Mouse (Mus musculus): ENCODE results near the gene Il21r. TPM values are rescaled to one million over a fixed set of nuclear protein-coding genes. Genes with fewer than 3 reads are reported as not detected.

Gene Il21r
- polyA plus RNA-seq, 1 experiment from 2014 or later = 0.61 TPM

DNA sequence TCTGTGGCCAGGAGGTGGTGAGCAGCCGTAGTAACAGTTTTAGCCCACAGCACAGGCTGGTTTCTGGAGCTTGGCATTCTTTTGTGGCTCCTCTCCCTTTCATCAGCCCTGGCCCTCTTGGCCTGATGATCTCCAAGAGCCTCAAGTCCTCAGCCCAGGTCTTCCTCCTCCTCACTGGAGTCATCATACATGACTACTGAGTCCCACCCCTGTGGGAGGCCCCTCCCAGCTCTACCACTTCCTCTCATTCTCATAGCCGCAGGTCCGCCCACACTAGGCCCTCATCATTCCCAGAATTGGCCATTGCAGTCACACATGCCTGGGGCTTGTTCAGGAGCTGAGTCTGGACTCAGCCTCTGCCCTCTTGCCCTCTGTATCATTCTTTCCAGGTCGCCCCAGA is 9.4 kb upstream of the Il21r start:
- H3K4me3 ChIP-seq = no peak overlapping the region
- no peak overlapping the region for H3K27ac ChIP-seq
- H3K9me3 ChIP-seq = no peaks in the 10 kb centered on the region
- no peak for ATAC-seq (ENCODE audit: insufficient number of reproducible peaks, low FRiP score, low TSS enrichment, low read depth)
- no peaks in the 10 kb centered on the region for H3K36me3 ChIP-seq
- no peak overlapping the region for H3K9ac ChIP-seq
- H3K4me1 ChIP-seq = no peaks in the 10 kb centered on the region
- H3K27me3 ChIP-seq = no peaks in the 10 kb centered on the region
- WGBS = 86% methylated on average over 4 of the region's 4 CpGs
- H3K4me2 ChIP-seq = no peak overlapping the region

DNA sequence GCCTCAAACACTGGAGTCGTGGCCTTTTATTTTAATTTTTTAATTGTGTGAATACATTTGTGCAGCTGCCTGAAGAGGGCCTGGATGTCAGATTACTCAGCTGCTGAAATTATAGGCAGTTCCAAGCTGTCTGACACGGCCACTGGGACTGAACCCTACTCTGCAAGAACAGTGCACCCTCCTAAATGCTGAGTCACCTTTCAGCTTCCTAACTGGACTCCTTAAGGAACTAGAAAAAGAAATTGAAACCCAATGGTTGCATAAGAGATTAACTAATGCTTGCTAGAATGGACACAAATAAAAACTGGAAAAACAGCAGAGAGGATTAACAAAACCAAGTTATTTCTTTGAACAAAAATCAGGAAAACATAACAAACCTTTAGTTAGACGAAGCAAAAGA is 6.8 kb upstream of the Il21r start:
- Histone ChIP-seq H3K4me2 (no peak overlapping the region), H3K4me3 (no peak overlapping the region), H3K9ac (no peak overlapping the region), H3K4me1 (no peaks in the 10 kb centered on the region), H3K9me3 (no peaks in the 10 kb centered on the region), H3K27ac (no peak overlapping the region), H3K36me3 (no peaks in the 10 kb centered on the region), H3K27me3 (no peaks in the 10 kb centered on the region)
- no peak for ATAC-seq (ENCODE audit: insufficient number of reproducible peaks, low FRiP score, low TSS enrichment, low read depth)
- WGBS = 55% methylated on average over 3 of the region's 3 CpGs

DNA sequence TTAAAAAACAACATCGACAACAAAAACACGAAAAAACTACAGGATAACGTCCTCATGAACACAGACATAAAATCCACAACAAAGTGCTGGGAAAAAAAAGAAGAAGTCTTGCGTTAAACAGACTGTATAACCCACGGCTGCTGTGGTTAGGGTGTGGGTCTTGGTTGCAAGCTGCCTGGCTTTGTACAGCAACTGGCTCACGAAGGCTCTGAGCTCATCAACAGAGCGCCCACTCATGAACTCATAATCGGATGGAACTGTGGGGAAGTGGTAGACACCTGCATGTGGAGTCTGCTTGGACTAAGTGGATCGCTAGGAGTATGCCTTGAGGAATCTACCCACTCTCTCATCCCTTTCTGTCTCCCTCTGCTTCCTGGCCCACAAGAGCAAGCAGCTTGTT is 6.1 kb upstream of the Il21r start:
- Histone ChIP-seq H3K36me3 (no peaks in the 10 kb centered on the region), H3K27me3 (no peaks in the 10 kb centered on the region), H3K4me2 (no peak overlapping the region), H3K4me1 (no peaks in the 10 kb centered on the region), H3K4me3 (no peak overlapping the region), H3K27ac (no peak overlapping the region), H3K9ac (no peak overlapping the region), H3K9me3 (no peaks in the 10 kb centered on the region)
- 75% methylated on average over 9 of the region's 9 CpGs for WGBS
- no peak for ATAC-seq (ENCODE audit: insufficient number of reproducible peaks, low FRiP score, low TSS enrichment, low read depth)

DNA sequence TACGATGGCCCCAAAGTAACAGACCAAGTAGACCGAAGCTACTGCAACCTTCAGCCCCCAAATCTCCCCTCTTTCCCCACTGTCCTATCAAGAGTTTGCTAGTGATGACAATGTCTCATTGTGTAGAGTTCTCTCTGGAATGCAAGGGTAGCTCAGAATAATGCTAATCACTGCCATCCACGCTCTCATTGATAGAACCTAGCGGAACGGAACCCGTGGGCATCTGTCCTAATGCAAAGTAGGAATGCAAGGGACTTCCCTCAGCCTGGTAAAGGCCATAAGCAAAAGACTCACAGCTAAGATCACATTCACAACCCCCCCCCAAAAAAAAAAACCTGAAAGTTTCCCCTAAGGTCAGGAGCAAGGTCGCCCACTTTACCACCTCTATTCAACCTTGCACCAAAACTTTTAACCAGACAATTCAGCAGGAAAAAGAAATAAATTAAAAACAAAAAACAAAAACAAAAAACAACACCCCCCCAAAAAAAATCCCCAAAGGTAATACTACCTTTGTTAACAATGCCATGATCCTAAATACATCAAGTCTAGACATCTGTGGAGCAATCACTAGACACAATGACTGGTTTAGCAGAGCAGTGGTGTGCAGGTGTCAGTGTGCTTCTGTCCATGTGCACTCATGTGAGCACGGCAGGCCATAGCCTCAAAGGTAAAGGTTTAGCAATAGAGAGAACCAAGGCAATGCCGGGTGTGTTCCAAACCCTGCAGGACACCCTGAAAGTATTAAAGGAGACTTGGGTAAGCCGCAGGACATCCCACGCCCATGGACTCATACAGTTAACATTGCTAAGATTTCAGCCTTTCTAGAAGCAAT is 5.5 kb upstream of the Il21r start:
- Histone ChIP-seq H3K36me3 (no peaks in the 10 kb centered on the region), H3K27ac (no peak overlapping the region), H3K27me3 (no peaks in the 10 kb centered on the region), H3K4me2 (no peak overlapping the region), H3K4me1 (no peaks in the 10 kb centered on the region), H3K9ac (no peak overlapping the region), H3K4me3 (no peak overlapping the region), H3K9me3 (no peaks in the 10 kb centered on the region)
- WGBS = 90% methylated on average over 11 of the region's 11 CpGs
- no peak for ATAC-seq (ENCODE audit: insufficient number of reproducible peaks, low FRiP score, low TSS enrichment, low read depth)

DNA sequence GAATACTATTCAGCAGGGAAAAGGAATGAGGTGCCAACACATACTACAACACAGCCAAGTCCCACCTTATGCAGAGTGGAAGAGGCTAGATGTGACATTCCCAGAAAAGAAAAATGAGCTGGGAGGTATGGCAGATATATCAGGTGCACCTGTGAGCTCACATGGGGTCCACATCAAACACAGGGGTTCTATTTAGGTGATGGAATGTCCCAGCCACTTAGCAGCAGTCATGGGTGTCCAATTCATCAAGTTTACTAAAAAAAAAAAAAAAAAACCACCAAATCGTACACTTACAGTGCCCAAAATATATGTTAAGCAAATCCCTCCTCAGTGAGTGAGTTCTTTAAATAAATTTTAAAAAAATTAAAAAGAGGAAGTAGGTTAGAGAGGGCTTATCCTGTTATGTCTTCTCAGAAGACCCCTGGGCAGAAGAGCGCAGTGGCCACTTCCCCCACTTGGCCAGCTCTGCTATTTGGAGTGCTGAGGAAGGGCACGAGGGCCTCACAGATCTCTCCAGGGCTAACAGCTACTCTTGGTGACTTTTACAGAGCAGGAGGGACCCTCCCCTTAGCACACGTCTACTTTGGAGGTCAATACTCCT is 3.8 kb upstream of the Il21r start:
- Histone ChIP-seq H3K36me3 (no peaks in the 10 kb centered on the region), H3K27ac (no peak overlapping the region), H3K9me3 (no peaks in the 10 kb centered on the region), H3K4me1 (no peaks in the 10 kb centered on the region), H3K9ac (no peak overlapping the region), H3K4me2 (no peak overlapping the region), H3K27me3 (no peaks in the 10 kb centered on the region), H3K4me3 (no peak overlapping the region)
- WGBS = 58% methylated on average over 4 of the region's 4 CpGs
- no peak for ATAC-seq (ENCODE audit: insufficient number of reproducible peaks, low FRiP score, low TSS enrichment, low read depth)

DNA sequence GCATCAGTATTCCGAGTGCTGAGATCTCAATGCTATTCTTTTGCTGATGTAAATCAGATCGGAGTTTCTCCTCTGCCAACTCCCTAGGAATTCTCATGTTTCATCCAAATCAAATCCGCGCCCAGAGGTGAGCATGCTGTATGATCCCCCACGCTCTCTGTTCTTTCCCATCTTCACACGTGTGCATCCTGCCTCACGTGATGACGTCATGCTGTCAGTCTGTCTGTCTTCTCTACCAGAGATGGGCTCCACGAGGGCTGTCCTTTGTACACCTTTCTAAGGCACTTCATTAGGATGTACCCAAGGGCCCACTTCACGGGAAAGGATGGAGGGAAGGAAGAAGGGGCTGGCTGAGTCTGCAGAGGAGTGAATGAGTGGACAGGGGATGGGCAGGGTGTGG is 3.1 kb upstream of the Il21r start:
- H3K4me2 ChIP-seq = no peak overlapping the region
- H3K4me1 ChIP-seq = no peaks in the 10 kb centered on the region
- H3K9ac ChIP-seq = no peak overlapping the region
- no peaks in the 10 kb centered on the region for H3K27me3 ChIP-seq
- no peak overlapping the region for H3K4me3 ChIP-seq
- no peaks in the 10 kb centered on the region for H3K36me3 ChIP-seq
- H3K27ac ChIP-seq = no peak overlapping the region
- no peak for ATAC-seq (ENCODE audit: insufficient number of reproducible peaks, low FRiP score, low TSS enrichment, low read depth)
- whole genome bisulfite sequencing = 74% methylated on average over 10 of the region's 10 CpGs
- H3K9me3 ChIP-seq = no peaks in the 10 kb centered on the region

DNA sequence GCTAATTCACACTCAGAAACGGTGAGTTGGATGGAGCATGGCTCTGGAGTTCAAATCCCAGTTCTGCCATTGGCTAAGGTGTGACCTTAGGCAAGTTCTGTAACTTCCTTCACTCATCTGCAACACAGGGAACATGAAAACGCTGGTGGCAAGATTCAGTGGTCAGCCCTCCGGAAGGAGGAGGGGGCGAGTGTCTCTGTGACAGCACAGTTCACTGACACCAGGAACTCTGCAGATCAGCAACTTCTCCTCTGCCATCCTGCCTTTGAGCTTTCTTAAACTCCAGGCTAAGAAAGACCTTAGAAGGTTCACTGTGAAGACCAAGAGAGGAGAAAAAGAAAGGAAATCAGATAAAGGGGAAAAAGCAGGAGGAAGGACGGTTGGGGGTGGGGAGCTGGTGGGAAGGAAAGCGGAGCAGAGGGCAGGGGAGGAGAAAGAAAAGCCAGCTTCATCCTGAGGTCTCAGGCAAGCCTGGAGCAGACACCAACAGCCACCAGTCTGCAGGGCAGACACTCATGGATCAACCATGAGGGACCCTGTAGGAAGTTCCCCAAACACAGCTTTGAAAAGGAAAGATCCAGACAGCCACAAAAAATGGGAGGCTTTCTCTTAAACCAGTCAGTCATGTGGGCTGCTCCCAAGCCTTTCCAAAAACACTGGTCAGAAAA is 2.5 kb upstream of the Il21r start:
- Histone ChIP-seq H3K27ac (no peak overlapping the region), H3K9ac (no peak overlapping the region), H3K4me3 (no peak overlapping the region), H3K4me2 (no peak overlapping the region), H3K9me3 (no peaks in the 10 kb centered on the region), H3K36me3 (no peaks in the 10 kb centered on the region), H3K27me3 (no peaks in the 10 kb centered on the region), H3K4me1 (no peaks in the 10 kb centered on the region)
- 33% methylated on average over 6 of the region's 6 CpGs for WGBS
- no peak for ATAC-seq (ENCODE audit: insufficient number of reproducible peaks, low FRiP score, low TSS enrichment, low read depth)

DNA sequence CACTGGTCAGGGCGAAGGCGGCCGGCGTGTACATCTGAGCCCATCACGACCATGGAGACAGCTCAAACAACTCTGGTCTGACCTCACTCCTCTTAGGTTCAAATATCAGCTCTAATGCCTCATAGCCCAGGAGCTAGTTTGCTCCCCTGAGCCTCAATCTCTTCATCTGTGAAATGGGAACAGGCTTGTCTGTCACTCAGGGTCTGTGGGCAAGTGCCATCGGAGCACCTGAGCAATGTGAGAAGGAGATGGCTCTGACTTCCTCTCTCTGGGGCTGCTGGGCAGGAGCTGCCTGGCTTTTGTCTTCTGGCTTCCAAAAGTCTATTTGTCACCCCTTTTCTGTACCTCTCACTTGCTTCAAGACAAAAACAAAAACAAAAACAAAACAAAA is 2.0 kb upstream of the Il21r start:
- Histone ChIP-seq H3K36me3 (no peaks in the 10 kb centered on the region), H3K27ac (no peak overlapping the region), H3K27me3 (no peaks in the 10 kb centered on the region), H3K4me1 (no peaks in the 10 kb centered on the region), H3K9me3 (no peaks in the 10 kb centered on the region), H3K4me3 (no peak overlapping the region), H3K9ac (no peak overlapping the region), H3K4me2 (no peak overlapping the region)
- no peak for ATAC-seq (ENCODE audit: insufficient number of reproducible peaks, low FRiP score, low TSS enrichment, low read depth)
- WGBS = 87% methylated on average over 6 of the region's 6 CpGs

DNA sequence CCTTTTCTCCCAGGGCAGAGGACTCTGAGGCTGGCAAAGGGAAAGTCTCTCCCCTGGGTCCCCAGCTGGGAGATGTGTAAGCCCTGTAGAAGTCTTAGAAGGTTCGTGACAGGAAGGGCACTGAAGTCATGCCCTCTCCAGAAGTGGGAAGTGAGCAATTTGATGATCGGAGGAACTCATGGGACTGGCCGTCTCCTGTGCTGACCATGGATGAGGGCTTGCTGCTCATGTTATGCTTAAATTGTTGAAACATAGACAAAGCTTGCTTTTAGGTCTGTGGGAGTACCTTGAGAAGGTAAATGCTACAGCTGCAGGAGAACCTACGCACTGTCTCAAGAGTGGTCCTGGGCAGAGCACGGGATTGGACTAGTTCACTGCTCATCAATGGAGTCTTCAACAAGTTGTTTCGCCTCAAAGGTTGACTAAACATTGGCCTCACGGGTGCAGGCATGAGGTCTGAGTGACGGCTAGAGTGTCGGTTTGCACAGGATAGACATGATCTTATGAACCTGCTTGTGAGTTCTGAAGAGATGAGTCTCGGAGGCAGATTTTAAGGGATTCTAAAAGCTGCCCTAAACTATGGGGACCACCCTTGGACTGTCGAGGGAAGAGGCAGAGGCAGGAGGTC is 1.3 kb upstream of the Il21r start:
- ATAC-seq (ENCODE audit: insufficient number of reproducible peaks, low FRiP score, low TSS enrichment, low read depth) = no peak
- no peaks in the 10 kb centered on the region for H3K4me1 ChIP-seq

DNA sequence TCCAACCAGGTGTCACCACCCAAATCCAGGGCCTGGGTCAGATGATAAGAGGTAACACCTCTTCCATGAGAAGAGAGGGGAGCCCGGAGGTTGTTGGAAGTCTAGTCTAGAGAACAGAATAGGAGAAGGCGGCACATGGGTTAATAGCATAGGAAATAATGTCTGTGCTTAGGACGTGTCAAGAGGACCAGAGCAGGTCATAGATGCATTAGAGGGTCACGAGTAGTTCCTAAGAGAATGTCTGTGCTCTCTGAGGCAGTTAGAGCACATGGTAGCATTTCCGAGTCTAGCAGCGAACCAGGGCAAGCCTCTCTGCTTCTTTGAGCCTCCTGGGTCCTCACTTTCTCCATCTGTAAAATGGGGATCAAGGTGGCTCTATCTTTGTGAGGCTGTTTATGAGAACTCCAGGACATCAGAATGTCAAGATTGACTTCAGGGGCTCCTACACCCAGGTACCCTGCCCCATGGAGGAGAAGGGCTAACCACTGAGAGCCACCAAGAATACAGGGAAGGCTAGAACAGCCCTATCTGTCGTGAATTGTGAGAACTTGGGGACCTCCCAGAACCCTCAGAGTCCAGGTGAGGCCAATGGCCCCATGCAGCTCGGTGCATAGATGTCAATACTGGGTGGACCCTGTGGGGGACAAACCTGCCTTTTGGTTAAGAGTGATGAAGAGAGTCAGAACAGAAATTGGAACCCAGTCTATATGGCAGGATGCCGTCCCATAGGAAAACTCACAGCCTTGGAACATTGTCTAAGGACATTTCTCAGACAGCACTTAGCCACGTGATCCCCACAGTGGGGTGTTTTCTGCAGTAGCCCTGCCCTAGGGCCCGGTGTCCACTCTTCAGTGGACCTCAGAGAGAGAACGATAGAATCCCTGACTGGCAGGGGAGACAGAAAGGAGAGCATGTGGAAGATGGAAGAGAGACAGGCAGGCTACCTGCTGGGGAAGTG is 1.4 kb downstream of the Il21r start:
- Histone ChIP-seq H3K4me2 (no peak overlapping the region), H3K27ac (no peak overlapping the region), H3K4me1 (no peaks in the 10 kb centered on the region), H3K4me3 (no peak overlapping the region), H3K9ac (no peak overlapping the region), H3K9me3 (no peaks in the 10 kb centered on the region), H3K36me3 (no peaks in the 10 kb centered on the region), H3K27me3 (no peaks in the 10 kb centered on the region)
- 80% methylated on average over 12 of the region's 12 CpGs for WGBS
- no peak for ATAC-seq (ENCODE audit: insufficient number of reproducible peaks, low FRiP score, low TSS enrichment, low read depth)

More for the DNA sequence above, 1.3 kb upstream of the Il21r start:
- WGBS = 71% methylated on average over 11 of the region's 11 CpGs
- Histone ChIP-seq H3K9ac (no peak overlapping the region), H3K9me3 (no peaks in the 10 kb centered on the region), H3K36me3 (no peaks in the 10 kb centered on the region), H3K27ac (no peak overlapping the region), H3K4me3 (no peak overlapping the region), H3K27me3 (no peaks in the 10 kb centered on the region), H3K4me2 (no peak overlapping the region)

DNA sequence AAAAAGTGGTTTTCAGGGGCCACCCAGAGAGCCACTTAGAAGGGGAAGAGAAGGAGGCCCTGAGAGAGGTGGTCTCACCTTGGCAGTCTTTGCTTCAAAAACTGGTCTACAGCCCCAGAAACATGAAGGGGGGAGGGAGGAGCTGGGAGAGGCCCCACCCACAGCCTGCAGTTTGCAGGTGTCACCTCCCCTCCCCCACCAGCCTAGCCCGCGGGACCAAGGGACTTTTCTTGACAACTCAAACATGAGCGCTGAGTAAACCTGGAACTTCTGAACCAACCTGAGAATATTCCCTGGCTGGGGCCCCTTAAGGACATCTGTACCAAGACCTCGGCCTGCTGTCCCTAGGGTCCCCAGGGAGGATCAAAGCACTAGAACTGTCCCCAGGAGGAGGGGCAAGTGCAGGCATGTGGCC is 2.5 kb downstream of the Il21r start:
- ATAC-seq (ENCODE audit: insufficient number of reproducible peaks, low FRiP score, low TSS enrichment, low read depth) = no peak
- 56% methylated on average over 4 of the region's 4 CpGs for WGBS

More for the DNA sequence above, 2.5 kb downstream of the Il21r start:
- no peak overlapping the region for H3K4me2 ChIP-seq
- no peaks in the 10 kb centered on the region for H3K9me3 ChIP-seq
- no peaks in the 10 kb centered on the region for H3K4me1 ChIP-seq
- H3K9ac ChIP-seq = no peak overlapping the region
- H3K4me3 ChIP-seq = no peak overlapping the region
- no peaks in the 10 kb centered on the region for H3K27me3 ChIP-seq
- no peaks in the 10 kb centered on the region for H3K36me3 ChIP-seq
- H3K27ac ChIP-seq = no peak overlapping the region

Measured in limb, embryonic 15.5 days (tissue).